Mouse (Mus musculus): ENCODE results near the gene Olfr566.

The Olfr566 gene

GRCm38 (mm10) chr7:102858665-102859064 lies at the start of gene Olfr566:
Gene Olfr566 (minus strand): TSS chr7:102858765.
- POLR2A ChIA-PET, result no interaction called here
- CTCF ChIA-PET, result no interaction called here

GRCm38 (mm10) chr7:102890782-102891181 lies 32.2 kb upstream of the Olfr566 start, which contains the start of gene Olfr569:
Gene Olfr569 (minus strand): TSS chr7:102890882.
- CTCF ChIA-PET, result no interaction called here
- POLR2A ChIA-PET, result no interaction called here

- ChIA-PET POLR2A (no interaction called here), CTCF (interaction anchor here in 1 of 4 experiments (1.0 kb wide), 1 partner anchor 182 kb away, joined by 3 read pairs; the partner anchor contains the start of gene Olfr557)
Measured at GRCm38 (mm10) chr7:102876822-102877221, 18.3 kb upstream of the Olfr566 start, which contains the start of gene Olfr568. Gene Olfr568 (plus strand): TSS chr7:102877122.

GRCm38 (mm10) chr7:102855807-102856206 lies 2.8 kb downstream of the Olfr566 start:
- ChIA-PET POLR2A (no interaction called here), CTCF (no interaction called here)
